Mouse (Mus musculus): Measurements from ENCODE around the gene Zzef1.

DNA sequence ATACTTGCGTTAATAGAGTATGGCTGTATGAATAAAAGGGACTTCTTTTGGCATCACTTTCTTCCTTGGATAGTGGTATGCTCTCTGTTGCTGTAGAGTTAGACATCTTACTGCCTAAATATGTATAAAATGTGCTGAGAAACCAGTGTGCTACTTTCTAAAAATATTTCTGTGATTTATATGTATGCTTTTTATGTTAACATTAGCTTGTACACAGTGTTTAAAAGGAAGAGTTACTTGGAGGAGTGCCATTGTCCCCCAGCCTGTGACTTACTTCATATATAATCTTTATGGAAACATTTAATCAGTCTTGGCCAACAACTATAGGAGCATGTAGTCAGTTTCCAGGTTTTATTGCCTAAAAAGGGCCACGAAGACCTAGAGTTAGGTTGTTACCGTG, 27.0 kb upstream of the Zzef1 start:
- no peak for TF ChIP-seq CTCF (conservative IDR thresholded peaks at IDR 0.05 in 1 of 2, IDR thresholded peaks at IDR 0.05 in 1 of 2; ENCODE audit: low read depth in 2 of 2, low read length in 2 of 2)
- TF ChIP-seq EP300 (IDR thresholded peaks at IDR 0.05; ENCODE audit: low read length): no peak
- TF ChIP-seq SIN3A (IDR thresholded peaks at IDR 0.05; ENCODE audit: low read length): no peak
- no peak for TF ChIP-seq MAFK (IDR thresholded peaks at IDR 0.05; ENCODE audit: insufficient replicate concordance, low read length)
- TF ChIP-seq NRF1 (IDR thresholded peaks at IDR 0.05; ENCODE audit: low read depth, low read length): no peak
- TF ChIP-seq HCFC1 (IDR thresholded peaks at IDR 0.05; ENCODE audit: low read depth, low read length): no peak
- no peak for TF ChIP-seq USF2 (conservative IDR thresholded peaks at IDR 0.05; ENCODE audit: low read depth, low read length)
- TF ChIP-seq MAX (IDR thresholded peaks at IDR 0.05; ENCODE audit: low read length): no peak
- TF ChIP-seq MEF2A (IDR thresholded peaks at IDR 0.05; ENCODE audit: borderline replicate concordance, low read depth, low read length): no peak
- no peak for TF ChIP-seq PAX5 (IDR thresholded peaks at IDR 0.05; ENCODE audit: low read length)
- TF ChIP-seq E2F4 (IDR thresholded peaks at IDR 0.05; ENCODE audit: insufficient replicate concordance, low read depth, low read length): no peak
- no peak for TF ChIP-seq ZNF384 (IDR thresholded peaks at IDR 0.05; ENCODE audit: low read depth, low read length)

Data from CH12.LX (cell line).